Mouse (Mus musculus): Measurements from ENCODE around the gene Rab6a.

- no peak for TF ChIP-seq CTCF (IDR thresholded peaks at IDR 0.05; ENCODE audit: low read depth, low read length)
- TF ChIP-seq EP300 (IDR thresholded peaks at IDR 0.05; ENCODE audit: insufficient read depth, low read depth, low read length): no peak
Observed at GRCm38 (mm10) chr7:100673452-100673851, 66.2 kb downstream of the Rab6a start.

Data from ES-Bruce4 (cell line).